In the genomic region with DNA sequence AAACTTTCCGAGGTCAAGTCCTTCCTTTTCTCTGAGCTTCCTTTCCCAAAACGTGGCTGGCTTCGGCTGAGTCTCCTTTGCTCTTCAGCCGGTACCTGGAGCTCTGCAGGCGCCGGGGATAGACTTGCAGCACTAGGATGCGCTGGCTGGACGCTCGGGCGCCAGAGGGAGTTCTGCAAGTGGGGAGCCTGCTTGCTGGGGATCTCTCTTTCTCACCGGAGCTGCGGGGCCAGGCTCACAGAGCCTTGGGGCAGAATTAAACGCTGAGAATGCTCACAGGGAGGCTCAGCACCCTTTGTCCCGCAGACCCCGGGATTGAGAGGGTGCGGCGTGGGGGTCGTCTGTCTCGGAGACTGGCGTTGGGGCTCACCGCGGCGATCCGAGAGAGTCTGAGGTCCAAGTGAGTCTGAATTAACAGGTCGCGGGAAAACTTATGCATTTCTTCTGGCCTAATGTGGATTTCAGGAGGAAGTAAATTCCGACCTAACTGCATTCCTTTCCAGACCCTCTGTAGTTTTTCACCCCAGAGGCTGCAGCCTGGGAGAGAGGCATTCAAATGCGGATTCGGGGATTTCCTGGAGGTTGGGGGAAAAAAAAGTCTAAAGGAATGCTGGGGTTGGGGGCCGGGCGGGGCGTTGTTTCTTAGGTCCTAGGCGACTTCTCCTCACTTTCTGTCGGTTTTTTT, we compare ENCODE assay signal across 8 mouse cellular contexts. TPM values are rescaled to one million over a fixed set of nuclear protein-coding genes. Genes with fewer than 3 reads are reported as not detected.
A peak's percentile ranks its signal among the peaks of the same experiment; 100 is the strongest.
DNase-seq lines count a peak whose midpoint lies in the region; ATAC-seq and TF ChIP-seq lines count a peak whose summit lies in the region.

No protein-coding gene starts in this region.

- in situ Hi-C loops in Patski (cut with MboI; ENCODE audit: low pct_unique_long_range_greater_than_20kb), result loop anchor here (5.0 to 25.0 kb wide), 5 partner anchors 75 to 912 kb away; no protein-coding TSS in a partner anchor

- CTCF ChIA-PET in Patski (lab: Charles Lee), result interaction anchor here (1.2 to 4.0 kb wide), 5 partner anchors 24 to 755 kb away, joined by 3 to 17 read pairs (median 6); no protein-coding TSS in a partner anchor

- 0 out of 2 replicates have a peak, but pooled peaks cover 6% of the 10 kb centered on the region for H3K36me3 ChIP-seq in intestine, embryonic 14.5 days (ENCODE audit: control insufficient read depth, insufficient read depth, low read length)
- H3K36me3 ChIP-seq in midbrain, embryonic 11.5 days (ENCODE audit: control insufficient read depth, insufficient read depth, low read length), result no peaks in the 10 kb centered on the region
- H3K36me3 ChIP-seq in small intestine, adult 2 months (ENCODE audit: control insufficient read depth, insufficient read depth, low read length), result peaks cover 2% of the 10 kb centered on the region; the same call in 1 of the 2 replicates

- POLR2A ChIA-PET in Patski (lab: Charles Lee), result interaction anchor here (0.7 to 2.3 kb wide), 4 partner anchors 38 to 74 kb away, joined by 3 to 5 read pairs (median 4); no protein-coding TSS in a partner anchor

- peak; percentile 13 for ATAC-seq in Patski
- ATAC-seq in intestine, embryonic 14.5 days (replicated peaks; ENCODE audit: low FRiP score, low TSS enrichment, low read depth), result no peak
- no peak for ATAC-seq in midbrain, embryonic 11.5 days (ENCODE audit: low FRiP score)
- no peak for ATAC-seq in CD4-positive, CD25-positive, alpha-beta regulatory T cell, adult 4 months

- no peak for TF ChIP-seq CTCF in Patski (IDR thresholded peaks at IDR 0.05)
- TF ChIP-seq CTCF in gastrocnemius, adult 2 months (IDR thresholded peaks at IDR 0.05), result peak; percentile 54
- TF ChIP-seq CTCF in small intestine, adult 2 months (IDR thresholded peaks at IDR 0.05; ENCODE audit: extremely low read depth, insufficient read length, insufficient replicate concordance, low read depth, low read length), result peak; percentile 32; the same call in 1 of the 2 replicates

- intact Hi-C loops in gastrocnemius, adult 2 months (cut with DNase I), result loop anchor here (5.0 kb wide), 2 partner anchors 45 to 60 kb away; no protein-coding TSS in a partner anchor
- intact Hi-C loops in left cerebral cortex, postnatal 36 days (cut with DNase I), result loop anchor here (5.0 kb wide), 5 partner anchors 45 to 905 kb away; no protein-coding TSS in a partner anchor

- H3K9ac ChIP-seq in intestine, embryonic 14.5 days (ENCODE audit: low read length), result peak overlapping the region; percentile 63
- peak overlapping the region; percentile 81 for H3K9ac ChIP-seq in midbrain, embryonic 11.5 days (ENCODE audit: low read length)

- no peak for DNase-seq in Patski (ENCODE audit: low read depth, low spot score)
- DNase-seq in cerebellum, adult 9-10 months, result peak; percentile 73
- peak; percentile 71 for DNase-seq in gastrocnemius, adult 2 months
- DNase-seq in intestine, embryonic 14.5 days (ENCODE audit: low spot score), result peak; percentile 86
- DNase-seq in left cerebral cortex, postnatal 36 days (ENCODE audit: low spot score in 2 of 2), result peak; percentile 67 to 75
- DNase-seq in midbrain, embryonic 11.5 days (ENCODE audit: low spot score, missing footprints), result peak; percentile 97

- peak overlapping the region; percentile 69 for H3K4me2 ChIP-seq in intestine, embryonic 14.5 days (ENCODE audit: low read length)
- peak overlapping the region; percentile 81 for H3K4me2 ChIP-seq in midbrain, embryonic 11.5 days

- H3K9me3 ChIP-seq in intestine, embryonic 14.5 days (ENCODE audit: control insufficient read depth, low read length), result no peaks in the 10 kb centered on the region
- H3K9me3 ChIP-seq in midbrain, embryonic 11.5 days (ENCODE audit: control insufficient read depth, low read length), result no peaks in the 10 kb centered on the region

- under 1% methylated on average over 34 of the region's 34 CpGs for WGBS in intestine, embryonic 14.5 days
- under 1% methylated on average over 34 of the region's 34 CpGs for WGBS in midbrain, embryonic 11.5 days
- WGBS in small intestine, adult 2 months, result 1% methylated on average over 34 of the region's 34 CpGs

- H3K27me3 ChIP-seq in Patski, result no peaks in the 10 kb centered on the region
- no peaks in the 10 kb centered on the region for H3K27me3 ChIP-seq in intestine, embryonic 14.5 days (replicated peaks; ENCODE audit: control insufficient read depth, insufficient read depth, low read length)
- no peaks in the 10 kb centered on the region for H3K27me3 ChIP-seq in midbrain, embryonic 11.5 days (ENCODE audit: control insufficient read depth, insufficient read depth, low read length)
- H3K27me3 ChIP-seq in small intestine, adult 2 months (ENCODE audit: control insufficient read depth, insufficient read depth, low read length), result no peaks in the 10 kb centered on the region

- H3K4me1 ChIP-seq in intestine, embryonic 14.5 days (replicated peaks; ENCODE audit: control insufficient read depth, insufficient read depth, low read length), result peaks cover 12% of the 10 kb centered on the region
- H3K4me1 ChIP-seq in midbrain, embryonic 11.5 days (ENCODE audit: control insufficient read depth, insufficient read depth, low read length), result peaks cover 5% of the 10 kb centered on the region; the same call in 1 of the 2 replicates
- H3K4me1 ChIP-seq in small intestine, adult 2 months (ENCODE audit: control insufficient read depth, insufficient read depth, insufficient read length, low read length), result peaks cover 10% of the 10 kb centered on the region

- TF ChIP-seq POLR2A in small intestine, adult 2 months (IDR thresholded peaks at IDR 0.05; ENCODE audit: low read depth, low read length), result no peak

- H3K4me3 ChIP-seq in gastrocnemius, adult 2 months, result peak overlapping the region; percentile 81
- peak overlapping the region; percentile 81 for H3K4me3 ChIP-seq in intestine, embryonic 14.5 days (ENCODE audit: low read depth, low read length)
- H3K4me3 ChIP-seq in midbrain, embryonic 11.5 days (ENCODE audit: low read depth, low read length), result peak overlapping the region; percentile 62
- peak overlapping the region; percentile 83 for H3K4me3 ChIP-seq in small intestine, adult 2 months (ENCODE audit: low read depth, low read length)

- peak overlapping the region; percentile 85 for H3K27ac ChIP-seq in gastrocnemius, adult 2 months
- H3K27ac ChIP-seq in intestine, embryonic 14.5 days (ENCODE audit: low read depth), result peak overlapping the region; percentile 84
- peak overlapping the region; percentile 49 for H3K27ac ChIP-seq in midbrain, embryonic 11.5 days (ENCODE audit: low read depth, low read length)
- peak overlapping the region; percentile 73 for H3K27ac ChIP-seq in small intestine, adult 2 months (ENCODE audit: insufficient read depth, low read depth, low read length)

RNA-seq across cellular contexts. Expression of gene Fat1, which starts 2.0 kb away (rescaled TPM):
- polyA plus RNA-seq in Patski (2021), result 125 TPM
- total RNA-seq in gastrocnemius, adult 2 months (2021), result 1 to 10 TPM; 2.6 to 4.5 TPM
- polyA plus RNA-seq in intestine, embryonic 14.5 days (2014; fragmentation: Nextera tagmentation; extraction: Ambion mirVana), result 29.3 and 29.7 TPM in 2 replicates
- total RNA-seq in left cerebral cortex, postnatal 36 days (2021), result 10 to 100 TPM; 28.8 to 40.0 TPM
- 23.1 and 25.1 TPM in 2 replicates for polyA plus RNA-seq in midbrain, embryonic 11.5 days (2014; fragmentation: Nextera tagmentation; extraction: Ambion mirVana)
- 20.4 and 54.0 TPM in 2 replicates for polyA plus RNA-seq in small intestine, adult 2 months (2012; rRNA removed)
- under 1 TPM in 1 of 2 experiments, not detected in 1; 0.03 TPM for polyA plus RNA-seq in CD4-positive, CD25-positive, alpha-beta regulatory T cell, adult 4 months (2017; shearing (Covaris generic))

Comparison
In these comparisons a context has a peak if more than half of its experiments do, and no peak if none do; other contexts are left out.
1. RNA of gene Fat1, which starts 2.0 kb away (polyA plus RNA-seq): 125 TPM in Patski (single experiment), 20.4 to 54.0 TPM in small intestine, adult 2 months, 29.3 to 29.7 TPM in intestine, embryonic 14.5 days and 23.1 to 25.1 TPM in midbrain, embryonic 11.5 days; 0.03 TPM in CD4-positive, CD25-positive, alpha-beta regulatory T cell, adult 4 months; every median in the first group is over 10 times any median in the second.
2. Peak in every context shown above with its lines, with median percentiles within 50 percentile points of each other: H3K27ac ChIP-seq and H3K4me3 ChIP-seq.